Mouse (Mus musculus) small intestine, adult 2 months (tissue): Measurements from ENCODE around the gene Ankra2.
A peak's percentile ranks its signal among the peaks of the same experiment; 100 is the strongest.

Experiments used
- CTCF ChIP-seq: fragments of 200-500 bp; IDR thresholded peaks from 2 replicates; pipeline ENCODE4 v1.5.1; 2012; ENCODE audit warnings: low read depth, mild to moderate bottlenecking, control low read depth, inconsistent platforms, low read length, moderate library complexity, mixed read lengths; ENCODE audit not compliant: insufficient replicate concordance, insufficient read length; ENCODE audit errors: extremely low read depth
- POLR2A ChIP-seq: fragments of 200-500 bp; IDR thresholded peaks from 2 replicates; pipeline ENCODE4 v1.6.1; 2012; ENCODE audit warnings: low read depth, mild to moderate bottlenecking, control low read depth, inconsistent platforms, low read length, moderate library complexity

- peak; percentile 88; the same call in 1 of the 2 replicates for TF ChIP-seq POLR2A
- TF ChIP-seq CTCF: 0 out of 2 replicates have a peak, but pooled peaks have one; percentile 3
Measured at GRCm38 (mm10) chr13:98316480-98317245, 53.8 kb downstream of the Ankra2 start, which contains the start of gene Btf3.
